Mouse (Mus musculus): Measurements from ENCODE around the gene Olfr1076. TPM values are rescaled to one million over a fixed set of nuclear protein-coding genes. Genes with fewer than 3 reads are reported as not detected.
"Not testable (repeated sequence)": the region's sequence is repeated elsewhere in the genome, so short reads cannot be mapped to it uniquely, and the experiment has no call there.

Gene Olfr1076
- not detected in 2 replicates for polyA plus RNA-seq (2016; fragmentation: Nextera tagmentation; extraction: Ambion mirVana)

GRCm38 (mm10) chr2:86508161-86508560, at the start of gene Olfr1076:
TSS of gene Olfr1076 (plus strand) at chr2:86508461.
- H3K27ac ChIP-seq (replicated peaks), result no peak within 1 kb of the TSS
- H3K9ac ChIP-seq (replicated peaks), result no peak within 1 kb of the TSS
- no peaks in the 10 kb centered on the region for H3K4me1 ChIP-seq
- H3K36me3 ChIP-seq, result no peaks in the 10 kb centered on the region
- H3K9me3 ChIP-seq, result no peaks in the 10 kb centered on the region
- no peak within 1 kb of the TSS for H3K4me3 ChIP-seq
- WGBS, result 78% methylated on average over 1 of the region's 1 CpGs
- no peak for ATAC-seq (ENCODE audit: low FRiP score, low read depth)
- H3K27me3 ChIP-seq, result no peaks in the 10 kb centered on the region
- H3K4me2 ChIP-seq (replicated peaks), result no peak within 1 kb of the TSS

- Histone ChIP-seq H3K4me3 (no peak overlapping the region), H3K27ac (replicated peaks) (no peak overlapping the region), H3K4me2 (replicated peaks) (no peak overlapping the region), H3K9me3 (no peaks in the 10 kb centered on the region), H3K36me3 (no peaks in the 10 kb centered on the region), H3K9ac (replicated peaks) (no peak overlapping the region), H3K27me3 (no peaks in the 10 kb centered on the region), H3K4me1 (no peaks in the 10 kb centered on the region)
- no peak for ATAC-seq (ENCODE audit: low FRiP score, low read depth)
- WGBS, result 62% methylated on average over 1 of the region's 1 CpGs
These were observed 47.8 kb upstream of the Olfr1076 start for GRCm38 (mm10) chr2:86460434-86460833.

GRCm38 (mm10) chr2:86464442-86465109, 43.7 kb upstream of the Olfr1076 start:
- no peak overlapping the region for H3K9ac ChIP-seq (replicated peaks)
- WGBS, result 40% methylated on average over 10 of the region's 10 CpGs
- H3K9me3 ChIP-seq, result no peaks in the 10 kb centered on the region
- no peaks in the 10 kb centered on the region for H3K27me3 ChIP-seq
- no peak overlapping the region for H3K4me2 ChIP-seq (replicated peaks)
- H3K36me3 ChIP-seq, result no peaks in the 10 kb centered on the region
- H3K27ac ChIP-seq (replicated peaks), result no peak overlapping the region
- H3K4me1 ChIP-seq, result no peaks in the 10 kb centered on the region
- peak; percentile 85 for ATAC-seq (ENCODE audit: low FRiP score, low read depth)
- no peak overlapping the region for H3K4me3 ChIP-seq

GRCm38 (mm10) chr2:86487286-86487685, 21.0 kb upstream of the Olfr1076 start, which contains the start of gene Olfr228:
TSS of gene Olfr228 (minus strand) at chr2:86487386.
- Histone ChIP-seq H3K4me3 (no peak within 1 kb of the TSS), H3K27me3 (no peaks in the 10 kb centered on the region), H3K4me1 (no peaks in the 10 kb centered on the region), H3K36me3 (no peaks in the 10 kb centered on the region), H3K4me2 (replicated peaks) (no peak within 1 kb of the TSS), H3K9me3 (no peaks in the 10 kb centered on the region), H3K9ac (replicated peaks) (no peak within 1 kb of the TSS), H3K27ac (replicated peaks) (no peak within 1 kb of the TSS)
- 58% methylated on average over 1 of the region's 1 CpGs for WGBS
- no peak for ATAC-seq (ENCODE audit: low FRiP score, low read depth)

GRCm38 (mm10) chr2:86530991-86531390, 22.7 kb downstream of the Olfr1076 start:
- H3K9me3 ChIP-seq, result no peaks in the 10 kb centered on the region
- no peaks in the 10 kb centered on the region for H3K4me1 ChIP-seq
- ATAC-seq (ENCODE audit: low FRiP score, low read depth), result no peak
- no peak overlapping the region for H3K27ac ChIP-seq (replicated peaks)
- no peak overlapping the region for H3K4me2 ChIP-seq (replicated peaks)
- no peaks in the 10 kb centered on the region for H3K27me3 ChIP-seq
- H3K9ac ChIP-seq (replicated peaks), result no peak overlapping the region
- WGBS, result 79% methylated on average over 1 of the region's 1 CpGs
- H3K36me3 ChIP-seq, result no peaks in the 10 kb centered on the region
- H3K4me3 ChIP-seq, result no peak overlapping the region

GRCm38 (mm10) chr2:86542380-86542779, 34.1 kb downstream of the Olfr1076 start, which contains the start of gene Olfr1079:
TSS of gene Olfr1079 (minus strand) at chr2:86542480.
- no peaks in the 10 kb centered on the region for H3K36me3 ChIP-seq
- no peaks in the 10 kb centered on the region for H3K4me1 ChIP-seq
- H3K4me3 ChIP-seq, result no peak within 1 kb of the TSS
- H3K4me2 ChIP-seq (replicated peaks), result no peak within 1 kb of the TSS
- H3K27ac ChIP-seq (replicated peaks), result no peak within 1 kb of the TSS
- H3K27me3 ChIP-seq, result no peaks in the 10 kb centered on the region
- 58% methylated on average over 1 of the region's 1 CpGs for WGBS
- no peaks in the 10 kb centered on the region for H3K9me3 ChIP-seq
- no peak for ATAC-seq (ENCODE audit: low FRiP score, low read depth)
- no peak within 1 kb of the TSS for H3K9ac ChIP-seq (replicated peaks)

GRCm38 (mm10) chr2:86558135-86558534, 49.9 kb downstream of the Olfr1076 start, which contains the start of gene Olfr1080:
TSS of gene Olfr1080 (minus strand) at chr2:86558235.
- H3K9ac ChIP-seq (replicated peaks); H3K36me3 ChIP-seq; H3K4me1 ChIP-seq; H3K27me3 ChIP-seq; ATAC-seq (ENCODE audit: low FRiP score, low read depth); H3K27ac ChIP-seq (replicated peaks); H3K9me3 ChIP-seq; H3K4me3 ChIP-seq; H3K4me2 ChIP-seq (replicated peaks): not testable (repeated sequence)

Other genes with a start within 250 kb of the Olfr1076 start
- gene Olfr1051, start 229.4 kb upstream of the Olfr1076 start, polyA plus RNA-seq (2016; fragmentation: Nextera tagmentation; extraction: Ambion mirVana), result not detected in 2 replicates
- not detected in 2 replicates for gene Olfr1052, start 216.0 kb upstream of the Olfr1076 start, polyA plus RNA-seq (2016; fragmentation: Nextera tagmentation; extraction: Ambion mirVana)
- not detected in 2 replicates for gene Olfr1053, start 193.2 kb upstream of the Olfr1076 start, polyA plus RNA-seq (2016; fragmentation: Nextera tagmentation; extraction: Ambion mirVana)
- not detected in 2 replicates for gene Olfr1054, start 173.0 kb upstream of the Olfr1076 start, polyA plus RNA-seq (2016; fragmentation: Nextera tagmentation; extraction: Ambion mirVana)
- gene Olfr1055, start 158.2 kb upstream of the Olfr1076 start, polyA plus RNA-seq (2016; fragmentation: Nextera tagmentation; extraction: Ambion mirVana), result not detected in 2 replicates
- gene Olfr1056, start 146.0 kb upstream of the Olfr1076 start, polyA plus RNA-seq (2016; fragmentation: Nextera tagmentation; extraction: Ambion mirVana), result not detected in 2 replicates
- not detected in 2 replicates for gene Olfr1057, start 130.1 kb upstream of the Olfr1076 start, polyA plus RNA-seq (2016; fragmentation: Nextera tagmentation; extraction: Ambion mirVana)
- not detected in 2 replicates for gene Olfr1058, start 119.9 kb upstream of the Olfr1076 start, polyA plus RNA-seq (2016; fragmentation: Nextera tagmentation; extraction: Ambion mirVana)
- not detected in 2 replicates for gene Olfr1061, start 94.4 kb upstream of the Olfr1076 start, polyA plus RNA-seq (2016; fragmentation: Nextera tagmentation; extraction: Ambion mirVana)
- gene Olfr1062, start 81.7 kb upstream of the Olfr1076 start, polyA plus RNA-seq (2016; fragmentation: Nextera tagmentation; extraction: Ambion mirVana), result not detected in 2 replicates
- not detected in 2 replicates for gene Olfr1065, start 57.9 kb upstream of the Olfr1076 start, polyA plus RNA-seq (2016; fragmentation: Nextera tagmentation; extraction: Ambion mirVana)
- gene Olfr1066, start 52.2 kb upstream of the Olfr1076 start, polyA plus RNA-seq (2016; fragmentation: Nextera tagmentation; extraction: Ambion mirVana), result not detected in 2 replicates
- gene Olfr228, start 21.1 kb upstream of the Olfr1076 start, polyA plus RNA-seq (2016; fragmentation: Nextera tagmentation; extraction: Ambion mirVana), result not detected in 2 replicates
- gene Olfr1079, start 34.0 kb downstream of the Olfr1076 start, polyA plus RNA-seq (2016; fragmentation: Nextera tagmentation; extraction: Ambion mirVana), result not detected in 2 replicates
- gene Olfr1080, start 49.8 kb downstream of the Olfr1076 start, polyA plus RNA-seq (2016; fragmentation: Nextera tagmentation; extraction: Ambion mirVana), result not detected in 2 replicates
- not detected in 2 replicates for gene Olfr1082, start 90.5 kb downstream of the Olfr1076 start, polyA plus RNA-seq (2016; fragmentation: Nextera tagmentation; extraction: Ambion mirVana)
- gene Olfr1084, start 131.3 kb downstream of the Olfr1076 start, polyA plus RNA-seq (2016; fragmentation: Nextera tagmentation; extraction: Ambion mirVana), result not detected in 2 replicates
- gene Olfr1085, start 153.6 kb downstream of the Olfr1076 start, polyA plus RNA-seq (2016; fragmentation: Nextera tagmentation; extraction: Ambion mirVana), result not detected in 2 replicates
- not detected in 2 replicates for gene Olfr1086, start 171.6 kb downstream of the Olfr1076 start, polyA plus RNA-seq (2016; fragmentation: Nextera tagmentation; extraction: Ambion mirVana)
- not detected in 2 replicates for gene Olfr1087, start 189.9 kb downstream of the Olfr1076 start, polyA plus RNA-seq (2016; fragmentation: Nextera tagmentation; extraction: Ambion mirVana)
- gene Olfr1089, start 225.2 kb downstream of the Olfr1076 start, polyA plus RNA-seq (2016; fragmentation: Nextera tagmentation; extraction: Ambion mirVana), result not detected in 2 replicates

Data from midbrain, embryonic 12.5 days (tissue).